Mouse (Mus musculus) bone marrow, adult 2 months (tissue): Measurements from ENCODE around the gene Syt15.
"Not testable (repeated sequence)": the region's sequence is repeated elsewhere in the genome, so short reads cannot be mapped to it uniquely, and the experiment has no call there.

Source experiments
- CTCF ChIP-seq: fragments of 200-500 bp; IDR thresholded peaks from 2 replicates; pipeline ENCODE4 v1.5.1; 2011; ENCODE audit warnings: low read length, control low read depth; ENCODE audit not compliant: control insufficient read depth, insufficient read depth
- POLR2A ChIP-seq: fragments of 200-500 bp; IDR thresholded peaks from 2 replicates; pipeline ENCODE4 v1.6.1; 2011; ENCODE audit warnings: low read depth, mild to moderate bottlenecking, control low read depth, low read length, borderline replicate concordance; ENCODE audit not compliant: control insufficient read depth

GRCm38 (mm10) chr14:34258525-34258924 lies 39.1 kb downstream of the Syt15 start:
- TF ChIP-seq POLR2A, CTCF: not testable (repeated sequence)
